ENCODE assay signal across 8 mouse cellular contexts in genomic region chr6:146500771-146501170, GRCm38 (mm10). TPM values are rescaled to one million over a fixed set of nuclear protein-coding genes. Genes with fewer than 3 reads are reported as not detected.
DNase-seq lines count a peak whose midpoint lies in the region; ATAC-seq and TF ChIP-seq lines count a peak whose summit lies in the region.

No protein-coding gene starts in this region.

- 77% methylated on average over 5 of the region's 5 CpGs for WGBS in forebrain, embryonic 10.5 days
- 72% methylated on average over 5 of the region's 5 CpGs for WGBS in forebrain, embryonic 12.5 days
- WGBS in liver, embryonic 14.5 days (ENCODE audit: insufficient replicate concordance) = 45% methylated on average over 5 of the region's 5 CpGs

- peaks cover 21% of the 10 kb centered on the region for H3K4me1 ChIP-seq in forebrain, embryonic 10.5 days
- peaks cover 18% of the 10 kb centered on the region for H3K4me1 ChIP-seq in forebrain, embryonic 12.5 days
- H3K4me1 ChIP-seq in liver, embryonic 14.5 days (replicated peaks; ENCODE audit: control insufficient read depth in 2 of 2, insufficient read depth in 2 of 2, low read length in 1 of 2) = peaks cover 0 to 12% of the 10 kb centered on the region in 2 experiments; a peak in 2 of 4 replicates

- no peak for TF ChIP-seq CTCF in liver, embryonic 14.5 days (IDR thresholded peaks at IDR 0.05; ENCODE audit: low read depth)

- no peaks in the 10 kb centered on the region for H3K36me3 ChIP-seq in forebrain, embryonic 10.5 days (replicated peaks)
- H3K36me3 ChIP-seq in forebrain, embryonic 12.5 days (replicated peaks) = no peaks in the 10 kb centered on the region
- H3K36me3 ChIP-seq in liver, embryonic 14.5 days (replicated peaks; ENCODE audit: control insufficient read depth, insufficient read depth, low read depth) = no peaks in the 10 kb centered on the region

- peaks cover 52% of the 10 kb centered on the region for H3K27me3 ChIP-seq in forebrain, embryonic 10.5 days (ENCODE audit: poor library complexity, severe bottlenecking)
- H3K27me3 ChIP-seq in forebrain, embryonic 12.5 days = peaks cover 53% of the 10 kb centered on the region
- peaks cover 8% of the 10 kb centered on the region for H3K27me3 ChIP-seq in liver, embryonic 14.5 days (ENCODE audit: control insufficient read depth, insufficient read depth, low read length)

- no peak for DNase-seq in forebrain, embryonic 10.5 days (ENCODE audit: extremely low spot score, low spot score)
- DNase-seq in thymus, postnatal 14 days = peak; percentile 41
- DNase-seq in thymus, postnatal 0 days (ENCODE audit: low spot score) = no peak
- DNase-seq in liver, embryonic 14.5 days (ENCODE audit: low read depth in 3 of 3, low spot score in 3 of 3) = no peak
- DNase-seq in ovary, adult 18-20 months (ENCODE audit: low spot score) = no peak
- no peak for DNase-seq in adrenal gland, adult 18-20 months (ENCODE audit: low spot score in 2 of 2)

- no peak overlapping the region for H3K4me2 ChIP-seq in forebrain, embryonic 12.5 days
- peak overlapping the region; percentile 63 for H3K4me2 ChIP-seq in liver, embryonic 14.5 days (ENCODE audit: low read depth)

- ATAC-seq in forebrain, embryonic 12.5 days (ENCODE audit: low FRiP score) = no peak
- ATAC-seq in liver, embryonic 14.5 days (ENCODE audit: insufficient read depth) = no peak
- ATAC-seq in megakaryocyte progenitor cell, adult 5-6 weeks (replicated peaks; ENCODE audit: poor library complexity) = no peak

- no peaks in the 10 kb centered on the region for H3K9me3 ChIP-seq in forebrain, embryonic 10.5 days
- no peaks in the 10 kb centered on the region for H3K9me3 ChIP-seq in forebrain, embryonic 12.5 days
- H3K9me3 ChIP-seq in liver, embryonic 14.5 days (ENCODE audit: control insufficient read depth, low read length) = no peaks in the 10 kb centered on the region

- H3K27ac ChIP-seq in forebrain, embryonic 10.5 days = no peak overlapping the region
- no peak overlapping the region for H3K27ac ChIP-seq in forebrain, embryonic 12.5 days
- H3K27ac ChIP-seq in liver, embryonic 14.5 days = no peak overlapping the region

- peak overlapping the region; percentile 79; the same call in 1 of the 2 replicates for H3K4me3 ChIP-seq in forebrain, embryonic 10.5 days
- H3K4me3 ChIP-seq in forebrain, embryonic 12.5 days (replicated peaks) = no peak overlapping the region
- no peak overlapping the region for H3K4me3 ChIP-seq in liver, embryonic 14.5 days (ENCODE audit: insufficient read depth in 1 of 2, low read depth in 2 of 2, low read length in 2 of 2)

- no peak overlapping the region for H3K9ac ChIP-seq in forebrain, embryonic 12.5 days
- no peak overlapping the region for H3K9ac ChIP-seq in liver, embryonic 14.5 days (replicated peaks)

- no peak for TF ChIP-seq EP300 in liver, embryonic 14.5 days (IDR thresholded peaks at IDR 0.05; ENCODE audit: low read depth)

RNA-seq across cellular contexts. Expression of gene Itpr2, which starts 1.3 kb away (rescaled TPM):
- polyA plus RNA-seq in forebrain, embryonic 10.5 days (2016; fragmentation: Nextera tagmentation; extraction: Ambion mirVana) = 3.2 and 4.1 TPM in 2 replicates
- polyA plus RNA-seq in forebrain, embryonic 12.5 days (2016; fragmentation: Nextera tagmentation; extraction: Ambion mirVana) = 3.0 and 3.4 TPM in 2 replicates
- polyA plus RNA-seq in thymus, postnatal 0 days (2015; fragmentation: Nextera tagmentation; extraction: Ambion mirVana) = 92.8 and 138 TPM in 2 replicates
- polyA plus RNA-seq in liver, embryonic 14.5 days (2012; rRNA removed) = 0.53 and 0.64 TPM in 2 replicates
- 1.7 and 2.5 TPM in 2 replicates for polyA plus RNA-seq in liver, embryonic 14.5 days (2014; fragmentation: Nextera tagmentation; extraction: Ambion mirVana)
- total RNA-seq in megakaryocyte progenitor cell, adult 5-6 weeks (2015) = 5.2 and 6.9 TPM in 2 replicates
- total RNA-seq in megakaryocyte progenitor cell, adult 5-6 weeks (2017) = 11.0 and 13.3 TPM in 2 replicates
- total RNA-seq in adrenal gland, adult 18-20 months (2021) = 10 to 100 TPM; 39.6 to 41.7 TPM

Comparison
In these comparisons a context has a peak if more than half of its experiments do, and no peak if none do; other contexts are left out.
1. RNA of gene Itpr2, which starts 1.3 kb away (polyA plus RNA-seq): 92.8 to 138 TPM in thymus, postnatal 0 days; 3.2 to 4.1 TPM in forebrain, embryonic 10.5 days, 3.0 to 3.4 TPM in forebrain, embryonic 12.5 days and 0.53 to 2.5 TPM in liver, embryonic 14.5 days; every median in the first group is over 10 times any median in the second.